Mouse (Mus musculus) mouse embryonic stem cell (cell line): ENCODE data around the gene Numb.

ENCODE experiments used
- in situ Hi-C, 2 experiments: fragments of 300-500 bp; cut with MboI; formaldehyde crosslinking; loops; 1 replicate in 1 of 2; 3 replicates in 1 of 2; pipeline ENCODE4 v1.14.3; 2019 to 2020; ENCODE audit warnings: low sequenced_read_pairs in 2 of 2, low pct_unique_long_range_greater_than_20kb in 1 of 2, mixed read lengths in 1 of 2; ENCODE audit not compliant: unreplicated experiment in 1 of 2

Gene Numb

DNA sequence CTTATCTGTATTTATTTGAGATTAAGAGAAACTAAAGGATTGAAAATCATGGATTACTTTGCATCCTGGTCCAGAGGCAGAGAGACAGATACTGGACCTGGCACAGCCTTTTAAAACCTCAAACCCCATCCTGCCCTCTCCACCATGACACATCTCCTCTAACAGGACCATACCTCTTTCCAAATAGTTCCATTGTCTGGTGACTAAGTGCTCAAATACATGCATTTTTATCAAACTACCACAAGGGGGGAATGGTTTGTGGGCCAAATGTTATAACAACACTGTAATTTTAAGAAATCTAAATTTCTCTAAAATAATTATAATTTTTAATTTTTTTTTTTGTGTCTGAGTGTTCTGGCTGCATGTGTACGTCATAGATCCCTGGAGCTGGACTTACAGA, 57.2 kb downstream of the Numb start:
- in situ Hi-C loops: no loop called here

DNA sequence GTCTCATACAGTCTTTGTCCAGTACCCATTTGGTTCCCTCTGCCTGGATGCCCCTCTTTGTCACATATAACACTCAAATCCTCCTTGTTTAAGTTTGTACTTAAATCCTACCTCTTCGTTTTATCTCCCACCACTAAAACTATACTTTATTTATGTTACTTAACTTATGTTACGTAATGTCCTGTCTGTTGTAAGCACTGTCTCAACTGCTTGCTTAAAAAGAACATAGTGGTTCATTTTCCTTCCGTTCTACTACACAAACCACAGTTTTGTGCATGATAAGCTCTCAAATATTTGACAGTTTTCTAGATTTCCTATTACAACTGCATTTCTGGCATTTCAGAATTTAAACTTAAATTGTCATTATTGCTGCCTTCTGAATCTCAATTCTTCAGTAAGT, 59.9 kb downstream of the Numb start:
- in situ Hi-C loops: no loop called here

DNA sequence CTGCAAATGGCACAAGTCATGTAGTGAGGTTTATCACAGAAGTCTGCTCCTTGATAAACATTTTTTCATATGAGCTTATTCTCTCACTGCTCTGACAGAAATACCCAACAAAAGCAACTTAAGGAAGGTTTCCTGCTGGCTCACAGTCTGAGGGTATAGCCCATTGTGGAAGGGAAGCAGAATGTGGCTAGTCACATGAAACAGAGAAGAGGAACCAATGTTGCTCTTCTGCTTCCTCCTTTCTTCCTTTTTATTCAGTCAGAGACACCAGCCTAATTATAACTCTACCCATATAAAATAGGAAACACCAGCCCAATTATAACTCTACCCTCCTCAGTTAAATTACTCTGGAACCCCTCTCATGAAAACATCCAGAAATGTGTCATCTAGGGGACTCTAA, 61.0 kb downstream of the Numb start:
- in situ Hi-C loops: no loop called here

DNA sequence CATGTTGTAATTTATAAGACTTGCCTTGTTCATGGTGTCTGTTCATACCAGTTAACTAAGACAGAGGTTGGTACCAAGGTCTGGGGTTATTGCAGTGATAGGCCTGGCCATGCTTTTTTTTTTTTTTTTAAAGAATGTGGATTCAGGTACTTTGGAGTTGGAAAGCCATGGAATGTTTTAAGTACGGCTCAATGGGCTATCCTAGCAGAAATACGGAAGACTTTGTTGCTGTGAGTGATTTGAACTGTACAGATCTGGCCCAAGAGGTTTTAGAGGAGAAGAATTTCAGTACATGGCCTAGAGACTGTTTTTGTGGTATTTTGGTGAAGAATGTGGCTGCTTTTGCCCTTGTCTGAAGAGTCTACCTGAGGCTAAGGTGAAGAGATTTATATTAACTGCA, 63.7 kb downstream of the Numb start:
- in situ Hi-C loops: no loop called here

DNA sequence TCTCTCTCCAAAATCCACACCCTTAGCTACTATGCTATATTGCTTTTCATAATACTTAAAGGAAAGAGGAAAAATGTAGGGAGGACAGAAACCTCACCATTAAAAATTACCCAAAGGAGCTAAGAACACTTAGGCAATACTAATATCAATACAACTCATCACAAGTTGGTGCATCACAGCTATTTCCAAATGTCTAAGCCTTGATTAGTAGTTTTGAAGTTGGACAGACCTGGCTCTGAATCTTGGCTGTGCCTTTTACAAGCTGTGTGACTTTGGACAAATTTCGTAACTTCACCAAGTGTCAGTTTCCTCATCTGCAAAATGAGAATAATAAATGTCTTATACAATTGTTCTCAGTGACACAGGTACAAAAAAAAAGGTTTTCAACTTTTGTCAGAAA, 66.5 kb downstream of the Numb start:
- in situ Hi-C loops: no loop called here

DNA sequence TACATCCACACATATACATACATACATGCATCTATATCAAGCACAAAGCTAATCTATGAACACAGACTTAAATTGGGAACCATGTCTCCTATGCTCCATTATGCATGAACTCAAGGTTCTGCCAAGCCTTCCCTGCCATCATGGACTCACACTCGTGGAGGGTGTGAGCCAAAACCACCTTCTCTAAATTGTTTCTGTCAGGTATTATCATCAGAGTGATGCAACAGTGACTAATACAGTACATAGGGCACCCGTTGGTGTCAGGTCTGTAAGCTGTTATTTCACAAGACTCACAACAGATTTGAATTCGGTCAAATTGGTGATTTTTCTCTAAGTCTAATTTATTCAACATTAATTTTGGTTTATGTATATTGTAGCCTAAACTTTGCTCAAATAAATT, 67.5 kb downstream of the Numb start:
- in situ Hi-C loops: no loop called here

DNA sequence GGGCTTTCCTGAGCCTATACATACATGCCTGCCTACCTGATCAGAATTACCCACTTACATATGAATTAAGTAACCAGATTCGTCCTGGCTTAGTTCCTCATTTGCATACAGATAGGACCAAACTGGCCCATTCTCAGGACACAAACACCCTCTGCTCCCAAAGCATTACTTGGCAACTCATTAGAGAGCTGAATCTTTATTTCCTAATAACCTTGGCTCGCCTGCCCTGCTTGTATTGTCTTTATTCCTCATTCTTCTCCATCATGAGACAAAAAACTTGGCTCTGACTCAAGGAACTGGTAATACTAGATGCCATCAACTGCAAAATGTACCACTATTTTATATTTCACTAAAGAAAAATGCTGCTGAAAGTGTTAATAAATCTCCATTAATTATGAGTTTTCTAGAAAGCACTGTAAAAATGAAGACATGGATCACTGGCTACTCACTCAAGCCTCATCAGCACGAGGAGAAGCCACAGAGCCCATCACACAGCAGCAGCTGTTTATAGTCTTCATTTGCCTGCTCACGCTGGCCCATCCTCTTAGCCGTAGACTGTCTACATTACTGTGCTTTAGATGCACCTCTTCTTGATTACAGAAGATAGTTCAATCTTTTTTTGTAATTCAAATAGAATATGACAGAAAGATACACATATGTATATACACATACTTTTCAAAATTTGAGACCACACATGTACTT, 69.1 kb downstream of the Numb start:
- in situ Hi-C loops: no loop called here

DNA sequence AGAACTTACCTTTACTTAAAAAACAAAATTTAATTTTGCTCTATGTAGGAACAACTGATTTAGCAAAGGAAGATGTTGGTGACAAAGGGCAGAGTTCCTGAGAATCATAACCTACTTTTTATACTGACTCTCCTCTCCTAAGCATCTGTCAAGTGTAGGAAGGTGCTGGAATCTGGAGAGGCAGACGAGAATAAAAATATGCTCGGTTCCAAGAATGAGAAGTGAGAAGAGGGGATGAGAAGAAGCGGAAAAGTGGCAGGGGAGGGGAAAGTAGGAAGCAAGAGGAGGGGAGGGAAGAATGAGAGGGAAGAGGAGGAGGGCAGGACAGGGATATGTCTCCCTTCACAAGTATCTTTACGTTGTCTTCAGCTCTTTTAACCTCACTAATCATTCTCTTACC, 71.4 kb downstream of the Numb start:
- in situ Hi-C loops: no loop called here

DNA sequence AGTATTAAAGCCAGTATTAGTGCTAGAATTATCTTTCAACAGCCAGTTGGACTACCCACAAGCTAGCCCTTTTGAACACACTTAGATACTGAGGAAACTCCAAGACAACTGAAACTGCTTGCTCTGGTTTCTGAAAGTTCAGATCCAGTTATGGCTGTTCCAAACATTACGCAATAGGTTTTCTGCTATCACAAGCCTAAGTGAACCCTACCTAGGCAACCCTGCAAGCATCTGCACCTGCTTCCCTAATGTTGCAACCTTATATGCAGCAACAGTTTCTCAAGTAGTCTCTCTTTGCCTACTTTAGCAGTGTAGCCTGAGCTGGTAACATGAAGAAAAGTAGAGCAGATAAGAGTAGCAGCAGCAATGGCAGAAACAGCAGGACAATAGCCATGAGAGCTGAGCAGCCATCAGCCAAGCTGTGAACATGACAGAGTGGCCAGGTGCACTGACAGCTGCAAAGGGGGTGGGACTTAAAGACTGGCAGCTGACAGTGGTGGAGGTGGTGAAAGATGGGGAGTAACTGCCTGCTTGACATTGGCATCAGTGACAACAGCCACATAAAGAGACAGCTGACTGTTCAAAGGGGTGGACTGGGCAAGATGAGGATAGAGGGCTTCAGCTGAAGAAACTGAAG, 73.0 kb downstream of the Numb start:
- in situ Hi-C loops: no loop called here

DNA sequence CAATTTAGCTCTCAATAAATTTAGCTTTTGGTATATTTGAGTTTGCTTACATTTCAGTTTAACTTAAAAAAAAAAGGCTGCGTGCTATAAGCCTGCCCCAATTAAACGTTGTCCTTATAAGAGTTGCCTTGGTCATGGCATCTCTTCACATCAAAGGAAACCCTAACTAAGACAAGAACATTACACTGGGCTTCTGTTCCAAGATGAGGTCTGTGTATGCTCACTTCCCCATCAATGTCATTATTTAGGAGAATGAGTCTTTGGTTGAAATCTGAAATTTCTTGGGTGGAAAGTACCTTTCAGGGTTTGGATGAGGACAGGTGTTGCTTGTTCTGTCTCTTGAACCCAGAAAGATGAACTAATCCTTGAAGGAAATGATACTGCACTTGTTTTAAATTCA, 73.9 kb downstream of the Numb start:
- in situ Hi-C loops: no loop called here

DNA sequence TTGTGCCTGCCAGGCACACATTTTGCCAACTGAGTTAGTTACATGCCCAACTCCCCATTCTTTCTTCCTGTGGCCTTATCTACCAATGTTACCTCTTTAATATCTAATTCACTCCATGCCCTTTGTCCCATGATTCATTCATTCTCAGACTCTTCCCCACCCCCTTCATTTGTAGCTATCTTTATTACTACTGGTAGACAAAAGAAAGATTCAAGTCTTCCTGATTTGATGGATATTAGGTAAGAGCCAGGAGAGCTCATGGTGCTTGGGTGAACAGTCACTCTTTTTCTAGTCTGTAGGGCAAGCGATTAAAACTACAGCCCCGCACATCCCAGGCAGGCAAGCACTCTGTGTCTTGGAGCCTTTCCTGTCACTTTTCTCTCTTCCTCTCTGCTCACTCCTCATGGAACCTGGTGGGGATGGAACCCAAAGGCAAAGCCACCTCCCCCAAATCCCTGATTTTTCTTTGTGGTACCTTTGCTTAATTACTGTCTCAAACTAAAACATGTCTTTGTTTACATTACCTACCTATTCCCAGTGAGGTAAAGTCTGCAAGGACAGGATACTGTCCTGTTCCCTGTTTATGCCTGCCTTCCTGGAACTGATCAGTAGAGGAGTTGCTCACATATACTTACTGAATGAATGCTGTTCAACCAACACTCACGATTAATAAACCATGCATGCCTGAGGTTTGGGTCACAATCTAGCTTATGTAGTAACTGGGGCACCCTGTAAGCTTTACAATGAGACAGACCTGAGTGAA, 78.9 kb downstream of the Numb start:
- in situ Hi-C loops: no loop called here

DNA sequence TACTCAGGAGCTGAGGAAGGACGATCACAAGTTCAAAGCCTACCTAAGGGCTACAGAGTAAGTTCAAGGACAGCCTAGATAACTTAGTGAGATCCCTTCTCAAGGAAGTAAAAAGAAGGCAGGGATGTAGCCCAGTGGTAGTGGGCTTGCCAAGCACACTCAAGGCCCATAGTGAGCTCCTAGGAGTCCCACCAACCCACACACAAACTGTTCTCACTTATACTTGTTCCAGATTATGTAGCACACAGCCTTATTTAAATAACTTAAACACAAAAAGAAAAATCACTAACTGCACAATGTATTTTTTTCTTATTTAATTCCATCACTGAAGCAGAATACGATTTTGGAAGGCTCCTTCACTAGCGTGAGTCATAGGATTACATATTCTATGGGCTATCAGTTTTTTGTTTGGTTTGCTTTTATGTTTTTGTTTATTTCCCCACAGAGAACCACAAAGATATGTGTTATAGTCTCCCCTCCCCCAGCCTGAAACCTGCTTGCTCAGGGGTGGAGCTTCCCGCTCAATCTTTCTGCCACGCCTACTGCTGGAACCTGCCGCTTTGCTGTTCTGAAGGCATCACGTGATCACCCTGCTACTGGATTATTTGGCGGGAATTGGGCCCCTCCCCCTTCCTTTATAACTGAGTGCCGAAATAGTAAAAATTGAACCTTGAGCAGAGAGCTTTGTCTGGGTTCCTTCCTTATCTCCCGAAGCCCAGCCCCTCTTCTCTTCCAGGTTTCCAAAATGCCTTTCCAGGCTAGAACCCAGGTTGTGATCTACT, 80.1 kb downstream of the Numb start:
- in situ Hi-C loops: no loop called here

DNA sequence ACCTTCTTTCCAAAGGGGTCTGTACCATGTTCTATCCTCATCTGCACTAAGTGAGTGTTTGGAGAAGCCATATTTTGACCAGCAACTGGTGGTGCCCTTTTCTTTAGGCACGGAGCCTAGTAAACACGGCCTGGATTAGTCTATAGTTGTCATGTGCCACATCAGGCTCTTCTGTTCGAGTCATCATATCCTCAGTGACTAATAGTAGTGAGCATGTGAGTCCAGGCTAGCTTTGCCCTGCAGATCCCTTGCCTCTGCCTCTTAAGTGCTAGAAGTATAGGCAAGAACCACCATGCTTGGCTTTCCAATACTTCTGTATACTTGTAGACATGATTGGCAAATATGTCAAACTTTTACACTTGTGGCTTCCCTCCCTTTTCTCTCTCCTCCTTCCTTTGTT, 87.8 kb downstream of the Numb start:
- in situ Hi-C loops: no loop called here

DNA sequence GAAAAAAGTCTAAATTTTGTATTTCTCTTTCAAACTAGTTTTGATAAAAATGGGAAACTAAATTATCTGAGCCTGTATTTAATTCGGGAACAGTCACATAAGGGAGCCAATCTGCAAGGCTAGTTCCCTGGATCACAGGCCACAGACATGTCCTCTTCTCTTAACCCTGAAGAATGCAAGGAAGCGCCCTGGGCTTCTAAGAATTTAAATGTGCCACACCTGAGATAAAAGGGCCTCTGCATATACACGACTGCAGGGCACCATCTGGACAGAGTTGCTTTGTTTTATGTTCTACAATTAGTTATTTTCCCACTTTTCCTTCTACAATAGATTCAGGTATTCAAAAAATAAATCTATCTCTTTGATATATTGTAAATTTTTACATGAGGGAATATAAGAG, 91.3 kb downstream of the Numb start:
- in situ Hi-C loops: no loop called here

DNA sequence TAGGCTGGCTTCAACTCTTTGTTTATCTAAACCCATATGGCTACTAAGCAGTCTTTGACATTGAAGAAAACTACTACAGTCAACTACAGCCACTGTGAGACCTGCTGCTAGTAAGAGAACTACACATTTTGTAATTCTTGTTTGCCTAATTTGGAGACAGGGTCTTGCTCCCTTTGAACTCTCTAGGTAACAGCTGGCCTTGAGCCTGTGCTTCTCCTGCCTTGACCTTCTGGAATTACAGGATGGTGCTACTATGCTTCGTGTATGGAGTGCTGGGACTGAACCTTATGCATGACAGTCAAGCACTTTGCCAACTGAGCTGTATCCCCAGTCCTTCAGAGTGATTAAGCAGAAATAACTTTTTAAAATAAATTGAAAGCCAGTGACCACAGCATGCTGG, 105.1 kb downstream of the Numb start:
- in situ Hi-C loops: no loop called here

DNA sequence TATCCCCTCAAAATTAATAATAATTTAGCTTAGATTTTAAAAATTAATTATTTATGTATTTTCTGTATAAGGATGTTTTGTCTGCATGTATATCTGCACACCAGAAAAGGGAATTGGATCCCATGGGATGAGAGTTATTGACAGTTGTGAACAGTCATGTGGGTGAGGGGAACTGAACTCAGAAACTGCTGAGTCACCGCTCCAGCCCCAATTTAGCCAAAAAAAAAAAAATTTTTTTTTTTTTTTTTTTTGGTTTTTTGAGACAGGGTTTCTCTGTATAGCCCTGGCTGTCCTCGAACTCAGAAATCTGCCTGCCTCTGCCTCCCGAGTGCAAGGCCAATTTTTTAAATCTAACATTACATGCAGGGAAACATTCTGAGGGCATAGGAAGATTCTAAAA, 109.8 kb downstream of the Numb start:
- in situ Hi-C loops: no loop called here

DNA sequence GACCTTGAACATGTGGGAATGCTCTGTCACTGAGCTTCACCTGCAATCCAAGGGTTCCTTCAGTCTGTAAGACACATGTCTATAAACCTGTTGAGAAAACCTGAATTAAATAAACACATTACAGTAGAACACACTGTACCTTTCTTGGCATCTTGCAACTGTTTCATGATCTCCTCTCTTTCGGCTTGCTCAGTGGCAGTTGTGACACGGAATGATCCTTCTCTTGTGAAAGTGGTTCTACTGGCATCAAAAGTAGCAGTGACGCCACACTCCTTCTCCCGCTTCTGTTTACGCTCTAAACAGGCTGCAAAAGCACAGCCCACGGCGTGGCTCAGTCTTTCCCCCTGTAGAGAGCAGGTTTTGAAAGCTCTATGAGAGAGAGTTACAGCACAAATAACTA, 118.1 kb downstream of the Numb start:
- in situ Hi-C loops: no loop called here

DNA sequence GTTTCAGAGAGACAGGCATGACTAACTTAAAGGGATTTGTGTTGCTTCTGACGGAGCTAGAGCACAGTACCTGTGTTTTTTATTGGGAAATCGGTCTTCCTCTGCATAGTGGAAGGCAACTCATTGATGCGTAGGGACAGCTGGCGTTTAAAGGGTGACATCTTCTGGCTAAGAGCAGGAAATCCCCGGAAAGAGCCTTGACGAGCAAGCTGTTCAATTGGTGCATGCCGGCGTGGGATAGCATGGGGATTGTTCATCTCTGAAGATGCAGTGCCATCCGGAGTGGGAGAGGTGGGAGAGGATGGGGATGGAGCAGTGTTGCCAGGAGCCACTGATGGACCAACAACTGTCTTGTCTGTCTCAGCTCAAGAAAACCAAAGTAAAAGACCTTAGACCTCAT, 120.8 kb downstream of the Numb start:
- in situ Hi-C loops: no loop called here

DNA sequence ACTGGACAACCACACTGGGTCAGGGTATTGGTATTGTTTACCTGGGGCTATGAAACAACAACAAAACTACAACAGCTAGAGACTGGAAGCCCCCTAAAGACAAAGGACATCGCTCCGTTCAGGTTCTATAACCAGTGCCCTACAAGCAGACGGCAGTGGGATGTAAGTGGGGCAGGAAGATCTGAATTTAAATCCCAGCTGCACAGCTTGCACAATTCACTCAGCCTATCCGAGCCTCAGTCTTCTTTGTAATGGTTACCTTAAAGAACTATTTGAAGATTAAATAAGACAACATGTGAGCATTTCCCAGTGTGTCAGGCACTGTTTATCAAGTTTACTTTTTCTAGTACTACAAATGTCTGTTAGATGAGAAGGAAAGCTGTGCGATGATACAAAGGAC, 123.4 kb downstream of the Numb start:
- in situ Hi-C loops: loop anchor here in 1 of 2 experiments (25.0 kb wide), 1 partner anchor 264 kb away; the partner anchor contains the start of genes Acot3 and Acot5
